Mouse (Mus musculus) cerebellum, adult 2 months (tissue): ENCODE measurements around the gene Bcor. TPM values are rescaled to one million over a fixed set of nuclear protein-coding genes. Genes with fewer than 3 reads are reported as not detected.

Experiments used
- DNase-seq, 2 experiments: peaks; one replicate each; pipeline ENCODE4 v3.0.0; 2021
- H3K27ac ChIP-seq: fragments of 200-500 bp; 2 replicates; pipeline ENCODE4 v1.5.1; 2012; ENCODE audit warnings: low read length, control low read depth, inconsistent platforms; ENCODE audit not compliant: insufficient read depth
- H3K27me3 ChIP-seq: fragments of 200-500 bp; 2 replicates; pipeline ENCODE4 v1.6.1; 2012; ENCODE audit warnings: inconsistent platforms, mild to moderate bottlenecking, low read length, moderate library complexity; ENCODE audit not compliant: control insufficient read depth, insufficient read depth
- H3K4me1 ChIP-seq: fragments of 200-500 bp; 2 replicates; pipeline ENCODE4 v1.6.1; 2011; ENCODE audit warnings: low read length; ENCODE audit not compliant: control insufficient read depth, insufficient read depth
- H3K4me3 ChIP-seq: fragments of 200-500 bp; replicated peaks from 2 replicates; pipeline ENCODE3; 2011; ENCODE audit warnings: mild to moderate bottlenecking, low read depth, low read length, control low read depth; ENCODE audit not compliant: insufficient read depth
- CTCF ChIP-seq: fragments of 200-500 bp; IDR thresholded peaks from 2 replicates; pipeline ENCODE4 v1.5.1; 2011; ENCODE audit warnings: low read depth, mild to moderate bottlenecking, control low read depth, low read length, moderate library complexity, borderline replicate concordance; ENCODE audit not compliant: insufficient read depth
- POLR2A ChIP-seq: fragments of 200-500 bp; IDR thresholded peaks from 2 replicates; pipeline ENCODE4 v1.6.1; 2011; ENCODE audit warnings: low read length, control low read depth, borderline replicate concordance; ENCODE audit not compliant: insufficient read depth
- WGBS: fragments of 180-500 bp; shearing (Covaris S2); methylation state at CpG from one replicate; pipeline ENCODE4 v1.1.7; 2018; 5-methylcytosine and 5-hydroxymethylcytosine counted together
- polyA plus RNA-seq: library from polyadenylated mRNA; depleted of rRNA; stranded (reverse); fragments of >200 nt; gene quantifications from 2 replicates; pipeline ENCODE4 v1.2.3, GENCODE M21; 2012

The Bcor gene
- polyA plus RNA-seq, 1 experiment, result 12.9 TPM

- Histone ChIP-seq H3K4me1 (peaks cover 12% of the 10 kb centered on the region), H3K27me3 (no peaks in the 10 kb centered on the region), H3K27ac (no peak overlapping the region), H3K4me3 (no peak overlapping the region)
- 21% methylated on average over 44 of the region's 52 CpGs for WGBS
- DNase-seq, result peak; percentile 40 to 50
- TF ChIP-seq CTCF (no peak), POLR2A (no peak)
These were observed 70.6 kb downstream of the Bcor start for GRCm38 (mm10) chrX:12089353-12090081.

- Histone ChIP-seq H3K4me3 (no peak overlapping the region), H3K4me1 (peaks cover 12% of the 10 kb centered on the region), H3K27ac (peak overlapping the region; percentile 53; the same call in 1 of the 2 replicates), H3K27me3 (no peaks in the 10 kb centered on the region)
- 40% methylated on average over 13 of the region's 13 CpGs for WGBS
- no peak for TF ChIP-seq CTCF
- no peak for DNase-seq
These were observed 71.2 kb downstream of the Bcor start for GRCm38 (mm10) chrX:12089027-12089340.

GRCm38 (mm10) chrX:12088301-12089026, 71.7 kb downstream of the Bcor start:
- WGBS, result 1% methylated on average over 41 of the region's 72 CpGs
- Histone ChIP-seq H3K27me3 (no peaks in the 10 kb centered on the region), H3K27ac (peak overlapping the region; percentile 81; the same call in 1 of the 2 replicates), H3K4me1 (peaks cover 12% of the 10 kb centered on the region), H3K4me3 (peak overlapping the region; percentile 67)
- 0 out of 2 replicates have a peak, but pooled peaks have one; percentile 9 for TF ChIP-seq POLR2A
- TF ChIP-seq CTCF, result no peak
- peak; percentile 67 to 71 for DNase-seq

GRCm38 (mm10) chrX:12087511-12088300, 72.4 kb downstream of the Bcor start:
- Histone ChIP-seq H3K27ac (0 out of 2 replicates have a peak overlapping the region, but pooled peaks have one; percentile 81), H3K27me3 (no peaks in the 10 kb centered on the region), H3K4me1 (peaks cover 12% of the 10 kb centered on the region), H3K4me3 (peak overlapping the region; percentile 67)
- 2% methylated on average over 53 of the region's 55 CpGs for WGBS
- peak; percentile 18 to 51 for DNase-seq
- TF ChIP-seq CTCF (no peak), POLR2A (no peak)

GRCm38 (mm10) chrX:12086674-12087510, 73.3 kb downstream of the Bcor start:
- Histone ChIP-seq H3K4me3 (peak overlapping the region; percentile 67), H3K4me1 (peaks cover 12% of the 10 kb centered on the region), H3K27ac (no peak overlapping the region), H3K27me3 (no peaks in the 10 kb centered on the region)
- WGBS, result 10% methylated on average over 65 of the region's 70 CpGs
- TF ChIP-seq CTCF (no peak), POLR2A (no peak)
- peak; percentile 38 to 52 for DNase-seq

- peaks cover 12% of the 10 kb centered on the region for H3K4me1 ChIP-seq
These were observed 74.2 kb downstream of the Bcor start for GRCm38 (mm10) chrX:12085949-12086348.

GRCm38 (mm10) chrX:12085290-12085689, 74.9 kb downstream of the Bcor start:
- no peaks in the 10 kb centered on the region for H3K27me3 ChIP-seq
- no peak for DNase-seq
- no peak overlapping the region for H3K27ac ChIP-seq
- peaks cover 12% of the 10 kb centered on the region for H3K4me1 ChIP-seq
- H3K4me3 ChIP-seq, result no peak overlapping the region
- 82% methylated on average over 18 of the region's 18 CpGs for WGBS
- no peak for TF ChIP-seq POLR2A
- TF ChIP-seq CTCF, result no peak

More at GRCm38 (mm10) chrX:12085949-12086348, 74.2 kb downstream of the Bcor start:
- TF ChIP-seq POLR2A (no peak), CTCF (no peak)
- WGBS, result 95% methylated on average over 10 of the region's 10 CpGs
- H3K27ac ChIP-seq, result no peak overlapping the region
- H3K4me3 ChIP-seq, result no peak overlapping the region
- DNase-seq, result no peak
- no peaks in the 10 kb centered on the region for H3K27me3 ChIP-seq
